Mouse (Mus musculus) thymus, adult 2 months (tissue): Measurements from ENCODE around the gene Pla2r1. TPM values are rescaled to one million over a fixed set of nuclear protein-coding genes. Genes with fewer than 3 reads are reported as not detected.

Source experiments
- DNase-seq: peaks from one replicate; pipeline ENCODE4 v3.0.0; 2021
- H3K27ac ChIP-seq: fragments of 200-500 bp; 2 replicates; pipeline ENCODE4 v1.5.1; 2012; ENCODE audit warnings: low read length, control low read depth; ENCODE audit not compliant: control insufficient read depth, insufficient read depth
- H3K27me3 ChIP-seq: fragments of 200-500 bp; 2 replicates; pipeline ENCODE4 v1.6.1; 2012; ENCODE audit warnings: mild to moderate bottlenecking, low read length, moderate library complexity, mixed read lengths; ENCODE audit not compliant: control insufficient read depth, insufficient read depth
- H3K36me3 ChIP-seq: fragments of 200-500 bp; 2 replicates; pipeline ENCODE4 v1.6.1; 2012; ENCODE audit warnings: mild to moderate bottlenecking, low read length, moderate library complexity; ENCODE audit not compliant: control insufficient read depth, insufficient read depth
- H3K4me1 ChIP-seq: fragments of 200-500 bp; replicated peaks from 2 replicates; pipeline ENCODE4 v1.6.1; 2012; ENCODE audit warnings: low read length; ENCODE audit not compliant: control insufficient read depth, insufficient read depth
- H3K4me3 ChIP-seq: fragments of 200-500 bp; 2 replicates; pipeline ENCODE4 v1.5.1; 2012; ENCODE audit warnings: mild to moderate bottlenecking, low read length, control low read depth, moderate library complexity; ENCODE audit not compliant: control insufficient read depth, insufficient read depth
- CTCF ChIP-seq: fragments of 200-500 bp; IDR thresholded peaks from 2 replicates; pipeline ENCODE4 v1.5.1; 2012; ENCODE audit warnings: mild to moderate bottlenecking, control low read depth, low read length, moderate library complexity, borderline replicate concordance; ENCODE audit not compliant: control insufficient read depth, poor library complexity, insufficient read depth; ENCODE audit errors: extremely low read depth
- POLR2A ChIP-seq: fragments of 200-500 bp; IDR thresholded peaks from 2 replicates; pipeline ENCODE4 v1.6.1; 2012; ENCODE audit warnings: mild to moderate bottlenecking, low read length, control low read depth, moderate library complexity; ENCODE audit not compliant: control insufficient read depth, poor library complexity, insufficient read depth; ENCODE audit errors: extremely low read depth
- WGBS: fragments of 180-500 bp; shearing (Covaris S2); methylation state at CpG from one replicate; pipeline ENCODE4 v1.1.7; 2018; 5-methylcytosine and 5-hydroxymethylcytosine counted together
- polyA plus RNA-seq: library from polyadenylated mRNA; depleted of rRNA; stranded (reverse); fragments of >200 nt; gene quantifications from 2 replicates; pipeline ENCODE4 v1.2.3, GENCODE M21; 2012

Gene Pla2r1
- polyA plus RNA-seq, 1 experiment = 0.47 TPM

DNA sequence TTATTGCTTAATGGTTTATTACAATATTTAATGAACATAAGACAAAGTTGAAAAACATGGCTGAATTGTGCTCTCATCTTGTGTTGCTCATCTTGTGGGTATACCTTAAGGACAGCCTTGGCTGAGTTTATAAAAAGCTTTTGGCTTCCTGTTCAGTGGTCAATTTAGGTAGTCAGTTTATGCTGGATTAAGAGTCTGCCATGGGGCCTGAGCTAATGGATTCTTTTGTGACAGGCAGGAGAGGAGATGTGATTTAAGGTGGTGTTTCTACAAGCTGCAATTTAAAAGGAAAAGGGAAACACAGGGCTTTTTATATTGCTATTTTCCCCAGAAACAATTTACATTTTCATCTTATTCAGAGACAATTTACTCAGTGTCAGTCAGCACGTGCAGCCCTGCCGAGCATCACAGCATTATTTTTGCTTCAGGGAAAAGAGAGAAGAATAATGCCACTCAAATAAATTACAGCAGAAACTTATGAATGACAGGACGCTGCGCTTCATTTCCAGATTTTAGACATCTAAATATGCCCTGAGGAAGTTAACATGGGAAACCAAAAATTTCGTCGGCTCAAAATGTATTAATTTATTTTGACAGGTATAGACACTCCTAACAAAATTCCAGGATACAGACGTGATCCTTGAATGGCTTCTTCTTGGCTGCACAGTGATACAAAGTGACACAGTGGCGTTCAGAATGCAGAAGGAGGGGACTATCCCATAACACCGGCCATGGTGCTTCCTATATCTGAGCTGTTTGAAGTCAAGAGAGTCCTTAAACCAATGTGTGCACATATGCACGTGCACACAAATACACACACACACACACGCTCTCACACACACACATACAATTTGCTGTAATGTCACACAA, 84.0 kb downstream of the Pla2r1 start:
- 96% methylated on average over 11 of the region's 11 CpGs for WGBS
- Histone ChIP-seq H3K27me3 (no peaks in the 10 kb centered on the region), H3K4me3 (no peak overlapping the region), H3K36me3 (no peaks in the 10 kb centered on the region), H3K4me1 (no peaks in the 10 kb centered on the region), H3K27ac (no peak overlapping the region)
- no peak for DNase-seq
- TF ChIP-seq POLR2A = no peak
- TF ChIP-seq CTCF = no peak

DNA sequence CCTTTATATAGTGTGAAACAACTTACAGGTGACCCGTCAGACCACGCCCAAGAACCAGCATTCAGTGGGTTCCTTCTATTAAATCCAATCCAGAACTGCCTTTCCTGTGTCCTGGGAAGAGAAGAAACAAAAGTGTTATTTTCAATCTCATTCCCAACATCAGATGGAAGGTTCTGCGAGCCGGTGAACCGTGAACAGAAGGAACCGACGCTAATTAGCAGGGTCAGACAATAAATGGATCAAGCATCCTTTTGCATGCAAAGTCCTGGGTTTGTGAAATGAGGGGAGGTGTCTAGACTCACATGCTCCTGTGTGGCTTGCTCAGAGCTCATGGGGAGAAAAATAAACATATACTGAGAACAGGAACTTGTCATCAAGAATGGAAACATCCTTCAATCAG, 100.7 kb downstream of the Pla2r1 start:
- WGBS = 96% methylated on average over 7 of the region's 7 CpGs
- TF ChIP-seq CTCF (no peak), POLR2A (no peak)
- no peaks in the 10 kb centered on the region for H3K36me3 ChIP-seq
- H3K27ac ChIP-seq = no peak overlapping the region
- H3K4me1 ChIP-seq = peaks cover 4% of the 10 kb centered on the region; the same call in 1 of the 2 replicates
- no peak overlapping the region for H3K4me3 ChIP-seq
- no peak for DNase-seq
- no peaks in the 10 kb centered on the region for H3K27me3 ChIP-seq

DNA sequence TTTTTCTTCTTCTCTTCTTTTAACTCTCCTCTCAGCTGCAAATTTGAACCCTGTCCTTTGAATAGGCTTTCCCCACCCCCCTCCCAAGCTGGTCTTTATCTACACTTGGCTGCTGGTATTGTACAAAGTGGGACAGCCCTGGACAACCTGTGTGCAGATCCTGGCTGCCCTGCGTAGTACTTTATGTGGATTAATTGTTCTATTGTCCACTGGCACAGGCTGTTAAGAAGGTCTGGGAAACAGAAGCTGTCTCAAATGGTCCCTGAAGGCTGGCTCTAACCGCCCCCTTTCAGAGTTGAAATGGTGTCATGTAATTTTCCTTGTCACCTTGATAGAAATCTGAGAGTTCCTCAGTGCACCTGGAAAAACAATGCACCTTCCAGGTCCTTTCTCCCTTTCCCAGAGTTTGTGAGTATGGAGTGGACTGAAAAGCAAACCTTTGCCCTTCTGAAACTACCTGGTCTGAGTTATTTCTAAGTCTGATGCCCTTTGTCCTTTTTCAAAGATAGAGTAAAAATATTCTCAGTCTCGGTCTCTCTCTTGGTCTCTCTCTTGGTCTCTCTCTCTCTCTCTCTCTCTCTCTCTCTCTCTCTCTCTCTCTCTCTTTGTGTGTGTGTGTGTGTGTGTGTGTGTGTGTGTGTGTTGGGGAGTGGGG, 101.9 kb downstream of the Pla2r1 start:
- no peaks in the 10 kb centered on the region for H3K27me3 ChIP-seq
- DNase-seq = no peak
- no peak overlapping the region for H3K4me3 ChIP-seq
- TF ChIP-seq CTCF (no peak), POLR2A (no peak)
- H3K36me3 ChIP-seq = no peaks in the 10 kb centered on the region
- H3K4me1 ChIP-seq = peaks cover 4% of the 10 kb centered on the region; the same call in 1 of the 2 replicates
- WGBS = 93% methylated on average over 3 of the region's 3 CpGs
- H3K27ac ChIP-seq = no peak overlapping the region

DNA sequence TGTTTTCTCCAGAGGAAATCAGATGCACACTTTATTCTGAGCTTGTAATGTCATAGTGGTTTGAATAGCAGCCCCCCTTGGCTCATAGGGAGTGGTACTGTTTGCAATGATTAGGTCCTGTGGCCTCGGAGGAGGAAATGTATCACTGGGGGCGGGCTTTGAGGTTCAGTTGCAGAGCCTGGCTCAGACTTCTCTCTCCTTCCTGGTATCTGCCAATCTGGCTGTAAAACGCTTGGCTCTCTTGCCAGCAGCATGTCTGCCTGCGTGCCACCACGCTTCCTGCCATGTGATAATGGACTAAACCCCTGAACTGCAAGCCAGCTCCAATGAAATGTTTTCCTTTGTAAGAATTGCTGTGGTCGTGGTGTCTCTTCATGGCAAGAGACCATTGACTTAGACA, 103.4 kb downstream of the Pla2r1 start:
- TF ChIP-seq POLR2A (no peak), CTCF (no peak)
- no peaks in the 10 kb centered on the region for H3K36me3 ChIP-seq
- H3K27ac ChIP-seq = no peak overlapping the region
- H3K4me1 ChIP-seq = peaks cover 4% of the 10 kb centered on the region; the same call in 1 of the 2 replicates
- DNase-seq = peak; percentile 5
- no peaks in the 10 kb centered on the region for H3K27me3 ChIP-seq
- WGBS = 13% methylated on average over 6 of the region's 6 CpGs
- H3K4me3 ChIP-seq = no peak overlapping the region

DNA sequence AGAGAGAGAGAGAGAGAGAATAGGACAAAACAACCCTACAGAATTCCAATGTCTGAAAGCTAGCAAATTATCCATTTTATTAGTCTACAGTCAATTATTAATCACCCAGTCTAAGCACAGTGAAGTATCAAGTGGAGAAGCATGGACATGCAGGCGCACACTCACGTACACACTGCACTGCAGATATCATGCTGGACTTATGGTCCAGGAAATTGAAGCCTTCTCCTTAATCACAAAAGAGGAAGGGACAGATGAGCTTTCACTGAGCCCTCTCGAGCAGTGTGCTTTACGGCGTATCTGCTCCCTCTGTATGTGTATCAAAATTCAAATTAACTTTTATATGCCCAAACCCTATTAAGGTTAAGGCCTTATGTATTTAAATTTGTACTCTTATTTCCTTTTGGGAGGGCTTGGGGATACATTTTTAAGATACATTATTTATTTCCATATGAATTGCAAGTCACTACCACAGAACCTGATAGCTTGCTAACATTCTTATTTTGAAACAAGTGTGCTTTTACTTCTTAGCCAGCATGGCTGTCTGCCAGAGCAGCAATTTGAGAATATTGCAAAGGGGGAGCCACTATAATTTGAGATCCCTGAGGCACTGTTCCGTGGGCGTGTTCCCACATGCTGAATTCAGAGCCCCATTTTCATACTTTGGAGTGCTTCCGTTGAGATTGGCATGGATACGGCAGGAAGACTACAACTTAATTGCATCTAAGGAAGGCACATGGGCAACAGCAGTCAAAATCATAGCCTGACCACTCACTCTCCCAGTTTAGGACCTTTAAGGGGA, 108.2 kb downstream of the Pla2r1 start:
- Histone ChIP-seq H3K4me3 (no peak overlapping the region), H3K27ac (no peak overlapping the region), H3K27me3 (no peaks in the 10 kb centered on the region), H3K36me3 (no peaks in the 10 kb centered on the region), H3K4me1 (peaks cover 4% of the 10 kb centered on the region; the same call in 1 of the 2 replicates)
- TF ChIP-seq POLR2A (no peak), CTCF (no peak)
- DNase-seq = no peak
- WGBS = 92% methylated on average over 9 of the region's 9 CpGs

DNA sequence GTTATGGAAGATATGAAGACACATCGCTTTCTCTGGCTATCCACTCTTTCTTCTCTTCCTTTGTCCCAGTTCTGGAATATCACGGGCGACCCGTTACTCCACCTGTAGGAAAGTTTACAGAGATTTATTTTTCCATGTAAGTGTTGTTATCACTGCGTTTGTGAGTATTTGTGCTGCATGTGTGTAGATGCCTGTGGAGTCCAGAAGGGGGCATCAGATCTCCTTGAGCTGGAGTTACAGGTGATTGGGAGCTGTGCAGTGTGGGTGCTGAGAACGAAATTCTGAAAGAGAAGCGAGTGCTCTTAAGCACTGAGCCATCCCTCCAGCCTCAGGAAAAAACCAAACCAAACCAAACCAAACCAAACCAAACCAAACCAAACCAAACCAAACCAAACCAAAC, 109.8 kb downstream of the Pla2r1 start:
- TF ChIP-seq CTCF (no peak), POLR2A (no peak)
- 96% methylated on average over 7 of the region's 7 CpGs for WGBS
- H3K27me3 ChIP-seq = no peaks in the 10 kb centered on the region
- H3K4me1 ChIP-seq = no peaks in the 10 kb centered on the region
- no peak overlapping the region for H3K4me3 ChIP-seq
- no peak overlapping the region for H3K27ac ChIP-seq
- DNase-seq = no peak
- H3K36me3 ChIP-seq = no peaks in the 10 kb centered on the region
